Mouse (Mus musculus) liver, embryonic 15.5 days (tissue): ENCODE measurements around the gene Gm47289. TPM values are rescaled to one million over a fixed set of nuclear protein-coding genes. Genes with fewer than 3 reads are reported as not detected.

Experiments
- ATAC-seq: fragments of 200-750 bp; cut with Nextera tagmentation; 2 replicates; pipeline ENCODE4 v1.8.0; 2017; ENCODE audit warnings: moderate number of reproducible peaks, mild to moderate bottlenecking, moderate library complexity; ENCODE audit not compliant: insufficient read depth
- H3K27ac ChIP-seq: fragments of 300-500 bp; sonication (generic); replicated peaks from 2 replicates; pipeline ENCODE4 v1.5.1; 2015; ENCODE audit warnings: mild to moderate bottlenecking, inconsistent platforms
- H3K27me3 ChIP-seq: fragments of 300-500 bp; sonication (generic); 2 replicates; pipeline ENCODE4 v1.6.1; 2015; ENCODE audit warnings: mild to moderate bottlenecking, inconsistent platforms
- H3K36me3 ChIP-seq: fragments of 300-500 bp; sonication (generic); replicated peaks from 2 replicates; pipeline ENCODE4 v1.6.1; 2015; ENCODE audit warnings: moderate library complexity, mild to moderate bottlenecking, inconsistent platforms
- H3K4me1 ChIP-seq: fragments of 300-500 bp; sonication (generic); replicated peaks from 2 replicates; pipeline ENCODE4 v1.6.1; 2015; ENCODE audit warnings: inconsistent platforms
- H3K4me2 ChIP-seq: fragments of 300-500 bp; sonication (generic); 2 replicates; pipeline ENCODE4 v1.6.1; 2015; ENCODE audit warnings: moderate library complexity, mild to moderate bottlenecking, inconsistent platforms
- H3K4me3 ChIP-seq: fragments of 300-500 bp; sonication (generic); replicated peaks from 2 replicates; pipeline ENCODE4 v1.5.1; 2015; ENCODE audit warnings: mild to moderate bottlenecking, inconsistent platforms
- H3K9ac ChIP-seq: fragments of 300-500 bp; sonication (generic); 2 replicates; pipeline ENCODE4 v1.6.1; 2015; ENCODE audit warnings: moderate library complexity, mild to moderate bottlenecking, inconsistent platforms
- H3K9me3 ChIP-seq: fragments of 300-500 bp; sonication (generic); replicated peaks from 2 replicates; pipeline ENCODE4 v1.6.1; 2016; ENCODE audit warnings: inconsistent platforms
- WGBS: fragments of 180-500 bp; shearing (Covaris S2); methylation state at CpG from one replicate; pipeline ENCODE4 v1.1.7; 2015; ENCODE audit warnings: mixed read lengths; ENCODE audit not compliant: insufficient replicate concordance; 5-methylcytosine and 5-hydroxymethylcytosine counted together
- polyA plus RNA-seq: library from polyadenylated mRNA; unstranded; fragments of >200 nt; fragmentation: Nextera tagmentation; extraction: Ambion mirVana; gene quantifications from 2 replicates; pipeline ENCODE4 v1.2.1, GENCODE M21; 2015

Gene Gm47289
- polyA plus RNA-seq, 1 experiment from 2014 or later: not detected

- WGBS: 48% methylated on average over 4 of the region's 4 CpGs
Measured at GRCm38 (mm10) chr9:119207113-119207512, 48.2 kb downstream of the Gm47289 start.

GRCm38 (mm10) chr9:119208998-119209397 lies 50.0 kb downstream of the Gm47289 start, which contains the start of gene Slc22a13:
Slc22a13 (minus strand) TSS chr9:119209098.
- Histone ChIP-seq H3K9me3 (no peaks in the 10 kb centered on the region), H3K27ac (no peak within 1 kb of the TSS), H3K4me1 (no peaks in the 10 kb centered on the region), H3K36me3 (no peaks in the 10 kb centered on the region), H3K27me3 (no peaks in the 10 kb centered on the region), H3K4me2 (no peak within 1 kb of the TSS), H3K4me3 (no peak within 1 kb of the TSS), H3K9ac (no peak within 1 kb of the TSS)
- WGBS: 88% methylated on average over 4 of the region's 4 CpGs
- ATAC-seq: no peak

More at GRCm38 (mm10) chr9:119207113-119207512, 48.2 kb downstream of the Gm47289 start:
- Histone ChIP-seq H3K4me3 (no peak overlapping the region), H3K4me1 (no peaks in the 10 kb centered on the region), H3K9ac (no peak overlapping the region), H3K4me2 (no peak overlapping the region), H3K9me3 (no peaks in the 10 kb centered on the region), H3K27ac (no peak overlapping the region), H3K27me3 (no peaks in the 10 kb centered on the region), H3K36me3 (no peaks in the 10 kb centered on the region)
- ATAC-seq: no peak

Other genes with a start within 250 kb of the Gm47289 start
- 2.5 and 2.9 TPM in 2 replicates for gene Ctdspl, start 232.7 kb upstream of the Gm47289 start, polyA plus RNA-seq
- 10.0 and 11.0 TPM in 2 replicates for gene Vill, start 106.4 kb upstream of the Gm47289 start, polyA plus RNA-seq
- gene Plcd1, start 65.7 kb upstream of the Gm47289 start, polyA plus RNA-seq: 1.2 and 1.8 TPM in 2 replicates
- 0.06 TPM in 1 of 2 replicates, not detected in the other for gene Dlec1, start 56.7 kb upstream of the Gm47289 start, polyA plus RNA-seq
- 19.0 and 24.7 TPM in 2 replicates for gene Acaa1b, start 2.1 kb upstream of the Gm47289 start, polyA plus RNA-seq
- not detected in 2 replicates for gene Slc22a13, start 49.9 kb downstream of the Gm47289 start, polyA plus RNA-seq
- 4.8 and 5.6 TPM in 2 replicates for gene Oxsr1, start 163.3 kb downstream of the Gm47289 start, polyA plus RNA-seq
- 42.4 and 51.5 TPM in 2 replicates for gene Acaa1a, start 180.5 kb downstream of the Gm47289 start, polyA plus RNA-seq
- 15.3 and 17.0 TPM in 2 replicates for gene Myd88, start 182.2 kb downstream of the Gm47289 start, polyA plus RNA-seq
- gene Xylb, start 198.2 kb downstream of the Gm47289 start, polyA plus RNA-seq: 3.7 and 3.8 TPM in 2 replicates
- 0.07 TPM in 1 of 2 replicates, not detected in the other for gene Slc22a14, start 206.4 kb downstream of the Gm47289 start, polyA plus RNA-seq
- 3.2 and 3.6 TPM in 2 replicates for gene Acvr2b, start 243.0 kb downstream of the Gm47289 start, polyA plus RNA-seq